Mouse (Mus musculus) ES-CJ7 (cell line): ENCODE data around the gene Neurog3.

Experiments
- DNase-seq: peaks from one replicate; pipeline ENCODE4 v3.0.0; 2011; ENCODE audit warnings: low read depth, low spot score

Neurog3 gene

DNA sequence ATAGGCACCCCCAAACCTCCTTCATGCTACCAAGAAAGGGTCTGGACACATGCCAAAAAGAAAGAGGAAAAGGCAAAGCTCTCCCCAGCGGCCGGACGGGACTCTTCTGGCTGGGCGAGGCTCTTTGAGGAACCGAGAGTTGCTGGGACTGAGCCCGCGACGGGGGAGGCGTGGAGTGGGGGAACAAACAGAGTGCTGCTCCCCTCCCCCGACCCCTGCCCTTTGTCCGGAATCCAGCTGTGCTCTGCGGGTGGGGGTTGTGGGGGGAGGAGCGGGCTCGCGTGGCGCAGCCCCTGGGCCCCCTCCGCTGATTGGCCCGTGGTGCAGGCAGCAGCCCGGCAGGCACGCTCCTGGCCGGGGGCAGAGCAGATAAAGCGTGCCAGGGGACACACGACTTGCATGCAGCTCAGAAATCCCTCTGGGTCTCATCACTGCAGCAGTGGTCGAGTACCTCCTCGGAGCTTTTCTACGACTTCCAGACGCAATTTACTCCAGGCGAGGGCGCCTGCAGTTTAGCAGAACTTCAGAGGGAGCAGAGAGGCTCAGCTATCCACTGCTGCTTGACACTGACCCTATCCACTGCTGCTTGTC lies at the start of gene Neurog3:
Gene Neurog3, plus strand, starts transcription at position 400 of the 591 bp plus-strand sequence.
- peak; percentile 80 for DNase-seq

GRCm38 (mm10) chr10:62086044-62086443 lies 46.8 kb upstream of the Neurog3 start:
- DNase-seq = no peak

- no peak for DNase-seq
These were observed 46.1 kb upstream of the Neurog3 start for GRCm38 (mm10) chr10:62086826-62087225.

GRCm38 (mm10) chr10:62088411-62088810 lies 44.5 kb upstream of the Neurog3 start:
- DNase-seq = no peak

GRCm38 (mm10) chr10:62089071-62089470 lies 43.8 kb upstream of the Neurog3 start:
- no peak for DNase-seq

GRCm38 (mm10) chr10:62089486-62089885 lies 43.4 kb upstream of the Neurog3 start:
- DNase-seq = no peak

- DNase-seq = no peak
These were observed 39.0 kb upstream of the Neurog3 start for GRCm38 (mm10) chr10:62093903-62094302.

GRCm38 (mm10) chr10:62094401-62094800 lies 38.5 kb upstream of the Neurog3 start:
- no peak for DNase-seq

GRCm38 (mm10) chr10:62099749-62100403 lies 33.0 kb upstream of the Neurog3 start:
- DNase-seq = no peak

GRCm38 (mm10) chr10:62101504-62102439 lies 31.1 kb upstream of the Neurog3 start:
- DNase-seq = peak; percentile 82

GRCm38 (mm10) chr10:62104835-62105576 lies 27.9 kb upstream of the Neurog3 start:
- peak; percentile 78 for DNase-seq

GRCm38 (mm10) chr10:62107048-62107447 lies 25.8 kb upstream of the Neurog3 start:
- no peak for DNase-seq

DNA sequence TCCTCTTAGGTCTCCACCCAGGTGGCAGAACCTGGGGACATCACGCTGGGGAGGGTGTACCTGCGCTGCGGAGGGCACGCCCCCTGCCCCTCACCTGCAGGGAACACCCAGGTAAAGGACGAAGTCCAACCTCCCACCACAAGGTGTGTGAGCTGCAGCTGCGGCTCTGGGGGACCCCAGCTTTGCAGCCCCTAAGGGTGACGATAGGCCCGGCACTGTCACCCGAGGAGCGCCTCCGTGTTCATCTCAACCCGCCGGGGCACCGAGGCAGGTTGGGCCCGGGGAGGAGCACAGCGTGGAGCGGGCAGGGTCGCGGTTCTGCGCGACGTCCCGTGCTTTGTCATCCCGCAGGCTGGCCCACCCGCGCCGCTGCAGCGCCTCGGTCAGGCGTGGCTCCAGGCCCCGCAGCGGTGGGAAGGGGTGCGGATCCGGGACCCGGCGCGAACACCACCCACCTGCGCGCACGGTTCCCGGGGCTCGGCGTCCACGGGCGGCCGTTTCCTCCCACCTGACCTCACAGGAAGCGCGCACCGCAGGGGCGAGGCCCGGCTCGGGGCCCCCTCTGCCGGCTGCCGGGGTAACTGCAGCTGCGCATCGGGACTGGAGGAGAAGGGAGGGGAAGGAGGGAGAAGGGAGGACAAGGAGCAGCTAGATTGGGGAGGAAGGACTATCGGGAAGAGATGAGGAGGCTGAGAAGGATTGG lies 22.2 kb upstream of the Neurog3 start:
- peak; percentile 71 for DNase-seq

GRCm38 (mm10) chr10:62111207-62111576 lies 21.7 kb upstream of the Neurog3 start:
- no peak for DNase-seq

DNA sequence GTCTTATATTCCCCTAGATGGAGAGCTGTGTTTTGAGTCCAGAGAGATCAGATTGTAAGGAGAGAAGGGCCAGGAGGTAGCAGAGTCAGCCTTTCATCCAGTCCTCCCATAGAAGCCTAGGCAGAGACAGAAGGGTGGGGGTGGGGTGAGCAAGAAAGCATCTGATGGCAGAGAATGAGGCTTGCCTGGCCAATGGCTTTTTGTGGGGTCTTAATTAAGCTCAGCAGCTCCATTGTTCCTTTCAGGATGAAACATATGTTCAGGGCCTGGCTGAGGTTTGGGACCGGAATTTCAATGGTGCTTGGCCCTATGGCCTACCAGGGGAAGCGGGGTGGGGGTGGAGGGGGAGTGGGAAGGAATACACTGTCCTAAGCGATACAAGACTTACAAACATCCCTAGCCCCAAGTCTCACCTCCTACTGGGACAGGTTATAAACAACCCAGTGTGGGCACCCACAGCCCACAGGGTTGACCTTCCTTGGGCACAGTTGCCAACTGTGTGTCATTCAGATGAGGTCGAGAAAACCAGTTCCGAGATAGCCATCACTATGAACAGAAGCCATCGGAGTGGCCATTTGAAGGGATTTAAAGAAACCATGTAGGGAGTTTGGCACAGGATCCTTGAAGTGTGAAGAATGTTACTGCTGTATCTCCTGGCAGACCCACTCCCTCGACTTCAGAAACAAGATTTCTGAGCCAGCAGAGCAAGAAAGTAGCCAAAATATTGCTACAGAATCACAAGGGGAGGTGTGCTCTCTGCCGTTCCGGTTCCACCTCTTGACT lies 18.8 kb upstream of the Neurog3 start:
- DNase-seq = no peak

DNA sequence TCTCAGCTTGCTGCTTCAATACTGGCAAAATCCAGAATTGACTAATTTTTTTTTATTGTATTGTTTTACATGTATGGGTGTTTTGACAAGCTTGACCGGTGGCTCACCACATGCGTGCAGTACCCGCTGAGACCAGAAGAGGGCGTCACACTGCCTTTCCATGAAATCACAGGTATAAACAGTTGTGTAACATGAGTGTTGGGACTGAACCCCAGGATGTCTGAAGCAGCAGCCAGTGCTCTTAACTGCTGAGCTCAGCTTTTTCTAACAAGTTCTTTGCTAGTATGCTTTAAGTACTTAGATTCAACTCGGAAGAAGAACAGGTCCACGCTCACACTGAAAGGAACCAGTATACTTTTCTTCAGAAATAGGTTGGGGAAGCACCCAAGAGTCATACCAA lies 5.8 kb upstream of the Neurog3 start:
- peak; percentile 52 for DNase-seq

GRCm38 (mm10) chr10:62127711-62128231 lies 5.1 kb upstream of the Neurog3 start:
- DNase-seq = no peak

DNA sequence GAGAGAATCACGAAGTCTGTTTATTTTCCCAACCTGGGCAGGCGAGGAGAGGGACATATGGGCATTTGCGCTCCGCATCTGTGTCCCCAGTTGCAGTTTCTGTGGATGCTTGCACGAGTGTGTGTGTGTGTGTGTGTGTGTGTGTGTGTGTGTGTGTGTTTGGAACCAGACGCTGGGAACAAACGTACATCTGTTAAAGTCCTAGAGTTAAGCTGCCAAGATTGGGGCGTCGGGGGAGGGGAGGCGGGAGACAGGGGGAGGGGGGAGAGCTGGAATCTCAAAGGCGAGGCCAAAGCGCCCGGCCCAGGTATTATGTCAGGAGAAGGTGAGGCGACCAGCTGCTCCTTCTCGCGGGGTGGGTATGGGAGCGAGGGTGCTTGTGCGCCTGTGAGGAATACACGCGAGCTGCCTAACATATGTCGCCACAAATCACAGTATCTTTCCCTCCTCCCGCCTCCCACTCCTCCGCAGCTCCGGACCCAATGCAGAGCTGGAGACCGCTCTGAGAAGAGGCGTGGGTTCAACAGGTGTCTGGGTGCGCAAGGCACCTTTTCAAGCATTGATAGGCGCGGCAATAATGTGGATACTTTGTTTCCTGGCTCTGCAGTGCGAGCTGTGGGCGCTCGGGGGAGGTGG lies 4.5 kb upstream of the Neurog3 start:
- no peak for DNase-seq

- DNase-seq = peak; percentile 84
These were observed 3.0 kb downstream of the Neurog3 start for GRCm38 (mm10) chr10:62135696-62136470.
